Comparison of ENCODE assay signal across 8 mouse cellular contexts in the genomic region with DNA sequence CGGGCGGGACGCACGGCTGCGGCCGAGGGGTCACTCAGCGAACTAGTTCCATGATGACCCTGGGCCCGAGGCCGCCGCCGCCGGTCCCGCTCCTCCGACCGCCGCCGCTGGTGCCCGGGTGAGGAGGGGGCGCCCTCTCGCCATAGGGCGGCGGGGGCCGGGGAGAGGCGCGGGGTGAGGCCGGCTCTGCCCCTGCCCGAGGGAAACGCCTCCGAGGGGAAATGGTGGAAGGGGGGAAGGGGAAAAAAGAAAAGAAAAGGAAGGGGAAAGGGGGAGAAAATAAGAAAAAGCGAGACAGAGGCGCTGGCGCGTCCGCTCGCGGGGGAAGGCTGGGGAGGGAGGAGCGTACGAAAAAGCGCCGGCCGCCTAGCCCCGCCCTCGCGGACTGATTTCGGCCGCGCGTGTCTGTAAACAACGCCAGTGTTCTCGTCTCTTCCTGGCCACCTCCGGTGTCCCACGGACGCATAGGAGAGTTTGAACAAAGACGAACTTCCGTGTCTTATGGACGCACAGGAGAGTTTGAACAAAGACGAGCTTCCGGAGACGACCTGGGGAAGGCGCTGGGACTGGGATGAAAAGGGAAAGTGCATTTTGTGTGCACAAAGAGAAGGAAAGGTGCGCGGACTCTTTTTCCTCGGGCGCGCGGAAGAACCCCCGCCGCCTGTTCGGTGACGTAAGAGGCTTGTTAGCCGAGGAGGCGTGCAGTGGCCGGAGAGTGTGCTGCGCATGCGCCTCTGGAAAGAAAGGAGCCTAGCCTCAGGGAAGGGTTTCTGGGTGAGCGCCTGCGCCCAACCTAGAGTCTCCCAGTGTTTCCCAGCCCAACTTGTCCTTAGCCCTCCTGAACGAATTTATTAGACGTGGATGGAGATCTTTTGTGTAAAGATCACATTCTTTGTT. TPM values are rescaled to one million over a fixed set of nuclear protein-coding genes. Genes with fewer than 3 reads are reported as not detected.
A peak's percentile ranks its signal among the peaks of the same experiment; 100 is the strongest.
DNase-seq lines count a peak whose midpoint lies in the region; ATAC-seq and TF ChIP-seq lines count a peak whose summit lies in the region.

A gene (minus strand): TSS at position 387 of the 897 bp plus-strand sequence.
A gene (plus strand): TSS at position 410 of the 897 bp plus-strand sequence.

- peak; percentile 87 for TF ChIP-seq EP300 in liver, postnatal 0 days (IDR thresholded peaks at IDR 0.05; ENCODE audit: low read depth)

- peak within 1 kb of the TSS; percentile 97 for H3K27ac ChIP-seq in forebrain, embryonic 12.5 days
- peak within 1 kb of the TSS; percentile 99 for H3K27ac ChIP-seq in liver, postnatal 0 days (ENCODE audit: low read depth)
- peak within 1 kb of the TSS; percentile 92 for H3K27ac ChIP-seq in neural tube, embryonic 14.5 days (ENCODE audit: low read depth, low read length)

- H3K27me3 ChIP-seq in E14TG2a.4 (ENCODE audit: insufficient read depth, low read length): no peaks in the 10 kb centered on the region
- no peaks in the 10 kb centered on the region for H3K27me3 ChIP-seq in forebrain, embryonic 12.5 days
- H3K27me3 ChIP-seq in liver, postnatal 0 days (ENCODE audit: insufficient read depth, low read length): no peaks in the 10 kb centered on the region
- no peaks in the 10 kb centered on the region for H3K27me3 ChIP-seq in neural tube, embryonic 14.5 days (ENCODE audit: control insufficient read depth, insufficient read depth, low read length)

- H3K9ac ChIP-seq in forebrain, embryonic 12.5 days: peak within 1 kb of the TSS; percentile 97
- peak within 1 kb of the TSS; percentile 98 for H3K9ac ChIP-seq in liver, postnatal 0 days (replicated peaks)
- H3K9ac ChIP-seq in neural tube, embryonic 14.5 days (replicated peaks; ENCODE audit: low read depth, low read length): peak within 1 kb of the TSS; percentile 91

- TF ChIP-seq CTCF in E14TG2a.4 (conservative IDR thresholded peaks at IDR 0.05; ENCODE audit: low read length): no peak
- TF ChIP-seq CTCF in liver, postnatal 0 days (IDR thresholded peaks at IDR 0.05; ENCODE audit: low read depth): no peak

- no peaks in the 10 kb centered on the region for H3K9me3 ChIP-seq in E14TG2a.4 (ENCODE audit: low read length)
- H3K9me3 ChIP-seq in forebrain, embryonic 12.5 days: no peaks in the 10 kb centered on the region
- H3K9me3 ChIP-seq in liver, postnatal 0 days (ENCODE audit: low read length): no peaks in the 10 kb centered on the region
- H3K9me3 ChIP-seq in neural tube, embryonic 14.5 days (ENCODE audit: control insufficient read depth, low read length): no peaks in the 10 kb centered on the region

- H3K4me2 ChIP-seq in forebrain, embryonic 12.5 days: peak within 1 kb of the TSS; percentile 68
- peak within 1 kb of the TSS; percentile 79 for H3K4me2 ChIP-seq in liver, postnatal 0 days (ENCODE audit: low read depth, low read length)
- peak within 1 kb of the TSS; percentile 89 for H3K4me2 ChIP-seq in neural tube, embryonic 14.5 days (ENCODE audit: low read depth, low read length)

- intact Hi-C loops in heart, postnatal 10 days (cut with DNase I): loop anchor here (1.0 kb wide), 1 partner anchor 61 kb away; a partner anchor contains a TSS

- under 1% methylated on average over 74 of the region's 79 CpGs for WGBS in forebrain, embryonic 12.5 days
- 1% methylated on average over 79 of the region's 79 CpGs for WGBS in large intestine, adult 2 months
- WGBS in liver, postnatal 0 days (ENCODE audit: insufficient replicate concordance): under 1% methylated on average over 78 of the region's 79 CpGs
- WGBS in neural tube, embryonic 14.5 days: under 1% methylated on average over 79 of the region's 79 CpGs

- H3K4me1 ChIP-seq in E14TG2a.4 (replicated peaks; ENCODE audit: low read depth, low read length): peaks cover 22% of the 10 kb centered on the region
- peaks cover 17% of the 10 kb centered on the region for H3K4me1 ChIP-seq in forebrain, embryonic 12.5 days
- H3K4me1 ChIP-seq in liver, postnatal 0 days (ENCODE audit: insufficient read depth): peaks cover 11% of the 10 kb centered on the region
- H3K4me1 ChIP-seq in neural tube, embryonic 14.5 days (ENCODE audit: control insufficient read depth, insufficient read depth, low read length): peaks cover 15% of the 10 kb centered on the region

- peak; percentile 96 for ATAC-seq in forebrain, embryonic 12.5 days (ENCODE audit: low FRiP score)
- ATAC-seq in liver, postnatal 0 days: peak; percentile 97
- peak; percentile 97 for ATAC-seq in neural tube, embryonic 14.5 days (ENCODE audit: low read depth)

- H3K4me3 ChIP-seq in E14TG2a.4 (replicated peaks; ENCODE audit: low read length): peak within 1 kb of the TSS; percentile 93
- peak within 1 kb of the TSS; percentile 91 for H3K4me3 ChIP-seq in forebrain, embryonic 12.5 days (replicated peaks)
- H3K4me3 ChIP-seq in liver, postnatal 0 days (ENCODE audit: low read depth, low read length): peak within 1 kb of the TSS; percentile 94
- peak within 1 kb of the TSS; percentile 92 for H3K4me3 ChIP-seq in neural tube, embryonic 14.5 days (ENCODE audit: low read depth, low read length)

- peak; percentile 95 for DNase-seq in c-Kit-positive CD71-positive TER-119-positive erythroid progenitor cells, embryonic 14.5 days (ENCODE audit: low spot score)
- peak; percentile 96 to 97 for DNase-seq in heart, postnatal 10 days
- DNase-seq in large intestine, adult 2 months (ENCODE audit: low read depth, low spot score): peak; percentile 74
- peak; percentile 96 for DNase-seq in liver, postnatal 0 days
- peak; percentile 98 for DNase-seq in testis, postnatal 10 days (ENCODE audit: low spot score)

- H3K36me3 ChIP-seq in E14TG2a.4 (ENCODE audit: insufficient read depth, low read length): peaks cover 9% of the 10 kb centered on the region
- H3K36me3 ChIP-seq in forebrain, embryonic 12.5 days (replicated peaks): peaks cover 4% of the 10 kb centered on the region
- peaks cover 3% of the 10 kb centered on the region for H3K36me3 ChIP-seq in liver, postnatal 0 days (replicated peaks; ENCODE audit: insufficient read depth, low read length)
- H3K36me3 ChIP-seq in neural tube, embryonic 14.5 days (ENCODE audit: control insufficient read depth, insufficient read depth, low read length): peaks cover 4% of the 10 kb centered on the region; the same call in 1 of the 2 replicates

RNA-seq across cellular contexts. Expression of the first gene that starts in this region (rescaled TPM):
- 189 and 191 TPM in 2 replicates for polyA plus RNA-seq in forebrain, embryonic 12.5 days (2016; fragmentation: Nextera tagmentation; extraction: Ambion mirVana)
- total RNA-seq in heart, postnatal 10 days (2021): 100 to 1,000 TPM; 252 to 270 TPM
- polyA plus RNA-seq in large intestine, adult 2 months (2012; rRNA removed): 55.7 and 70.7 TPM in 2 replicates
- polyA plus RNA-seq in liver, postnatal 0 days (2015; fragmentation: Nextera tagmentation; extraction: Ambion mirVana): 41.2 and 41.9 TPM in 2 replicates
- polyA plus RNA-seq in neural tube, embryonic 14.5 days (2014; fragmentation: Nextera tagmentation; extraction: Ambion mirVana): 145 and 174 TPM in 2 replicates

RNA-seq across cellular contexts. Expression of the second gene that starts in this region (rescaled TPM):
- 2.1 and 2.6 TPM in 2 replicates for polyA plus RNA-seq in forebrain, embryonic 12.5 days (2016; fragmentation: Nextera tagmentation; extraction: Ambion mirVana)
- total RNA-seq in heart, postnatal 10 days (2021): under 1 TPM in 1 of 2 experiments, not detected in 1; 0.57 TPM
- not detected in 2 replicates for polyA plus RNA-seq in large intestine, adult 2 months (2012; rRNA removed)
- 1.7 and 2.0 TPM in 2 replicates for polyA plus RNA-seq in liver, postnatal 0 days (2015; fragmentation: Nextera tagmentation; extraction: Ambion mirVana)
- polyA plus RNA-seq in neural tube, embryonic 14.5 days (2014; fragmentation: Nextera tagmentation; extraction: Ambion mirVana): 1.3 and 1.4 TPM in 2 replicates

Comparison
In these comparisons a context has a peak if more than half of its experiments do, and no peak if none do; other contexts are left out.
1. Peak in every context shown above with its lines: DNase-seq, ATAC-seq, H3K4me3 ChIP-seq and H3K27ac ChIP-seq.